21 mouse cellular contexts compared by ENCODE assay signal in genomic region chr17:73055611-73056010, GRCm38 (mm10).
"Had no signal": no experiment of that assay in that cellular context is flagged by ENCODE, and none has a peak within 500 bp of the region (broad histone marks: within the 10 kb centered on the region; RNA-seq: fewer than 3 reads in every experiment).

No protein-coding gene starts in this region.

- H3K27me3 ChIP-seq: liver, embryonic 13.5 days; megakaryocyte, embryonic 14.5 days; midbrain, embryonic 13.5 days; neural tube, embryonic 13.5 days; stomach, embryonic 15.5 days had no signal

- H3K9me3 ChIP-seq: liver, embryonic 13.5 days; midbrain, embryonic 10.5 days; midbrain, embryonic 13.5 days; neural tube, embryonic 13.5 days; stomach, embryonic 15.5 days had no signal

- H3K4me1 ChIP-seq: liver, embryonic 13.5 days; megakaryocyte, embryonic 14.5 days; midbrain, embryonic 13.5 days; neural tube, embryonic 13.5 days had no signal

- H3K4me3 ChIP-seq: left cerebral cortex, adult 2 months; liver, embryonic 13.5 days; megakaryocyte, embryonic 14.5 days; midbrain, embryonic 10.5 days; midbrain, embryonic 13.5 days; myocyte; neural tube, embryonic 13.5 days; stomach, embryonic 15.5 days had no signal

- ATAC-seq: intestine, postnatal 0 days; lung, postnatal 0 days; midbrain, embryonic 13.5 days; midbrain, embryonic 16.5 days had no signal

- H3K9ac ChIP-seq: liver, embryonic 13.5 days; midbrain, embryonic 13.5 days; neural tube, embryonic 13.5 days; stomach, embryonic 15.5 days had no signal

- H3K4me2 ChIP-seq: liver, embryonic 13.5 days; midbrain, embryonic 13.5 days; neural tube, embryonic 13.5 days; stomach, embryonic 15.5 days had no signal

- H3K36me3 ChIP-seq: liver, embryonic 13.5 days; midbrain, embryonic 10.5 days; midbrain, embryonic 13.5 days; neural tube, embryonic 13.5 days; stomach, embryonic 15.5 days had no signal

- DNase-seq: kidney, adult 8-10 months; kidney, postnatal 36 days; layer of hippocampus, postnatal 36 days; liver, embryonic 13.5 days; lung, adult 2 months; lung, postnatal 36 days; right cerebral cortex, adult 18-20 months; right cerebral cortex, postnatal 14 days; right cerebral cortex, postnatal 4 days; thymus, postnatal 14 days had no signal

- H3K27ac ChIP-seq: kidney, postnatal 0 days; left cerebral cortex, adult 2 months; liver, embryonic 13.5 days; midbrain, embryonic 10.5 days; midbrain, embryonic 13.5 days; neural tube, embryonic 13.5 days had no signal
